ENCODE assay signal across 15 mouse cellular contexts in the genomic region with DNA sequence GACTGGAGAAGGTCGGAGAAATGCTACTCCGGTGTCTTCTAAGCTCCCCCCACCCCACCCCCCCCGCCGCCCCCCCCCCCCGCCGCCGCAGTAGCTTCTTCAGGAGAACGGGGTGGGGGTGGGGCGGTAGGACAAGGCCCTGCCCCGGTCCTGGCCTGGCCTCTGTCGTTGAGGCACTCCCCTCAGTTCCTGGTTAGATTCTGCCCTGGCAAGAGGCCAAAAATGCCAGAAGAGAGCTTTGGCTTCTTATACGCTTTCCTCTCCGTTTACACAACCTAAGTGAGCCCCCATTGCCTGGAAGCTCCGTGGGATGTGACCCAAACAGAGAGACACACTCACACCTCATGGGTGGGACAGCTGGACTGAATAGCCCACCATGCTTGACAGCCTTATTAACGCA.
DNase-seq lines count a peak whose midpoint lies in the region; ATAC-seq and TF ChIP-seq lines count a peak whose summit lies in the region.
"Had no signal": no experiment of that assay in that cellular context is flagged by ENCODE, and none has a peak within 500 bp of the region (broad histone marks: within the 10 kb centered on the region; RNA-seq: fewer than 3 reads in every experiment).

No protein-coding gene starts in this region.

- no peaks in the 10 kb centered on the region for H3K4me1 ChIP-seq in embryonic facial prominence, embryonic 11.5 days (ENCODE audit: control insufficient read depth, insufficient read depth, low read length)
- H3K4me1 ChIP-seq in embryonic facial prominence, embryonic 10.5 days = peaks cover 37% of the 10 kb centered on the region
- peaks cover 14% of the 10 kb centered on the region for H3K4me1 ChIP-seq in liver, embryonic 11.5 days (replicated peaks; ENCODE audit: control insufficient read depth, insufficient read depth, low read length)
- peaks cover 4% of the 10 kb centered on the region for H3K4me1 ChIP-seq in embryonic facial prominence, embryonic 14.5 days (ENCODE audit: control insufficient read depth, insufficient read depth, low read length)
- peaks cover 7% of the 10 kb centered on the region; the same call in 1 of the 2 replicates for H3K4me1 ChIP-seq in forebrain, embryonic 11.5 days (replicated peaks; ENCODE audit: control insufficient read depth, insufficient read depth, low read length)

- no peak for TF ChIP-seq CTCF in left cerebral cortex, adult 2 months (IDR thresholded peaks at IDR 0.05)

- H3K27ac ChIP-seq in embryonic facial prominence, embryonic 11.5 days (replicated peaks; ENCODE audit: low read depth, low read length) = no peak overlapping the region
- H3K27ac ChIP-seq in embryonic facial prominence, embryonic 10.5 days (replicated peaks) = no peak overlapping the region
- H3K27ac ChIP-seq in liver, embryonic 11.5 days (ENCODE audit: low read depth, low read length) = no peak overlapping the region
- H3K27ac ChIP-seq in embryonic facial prominence, embryonic 14.5 days (replicated peaks; ENCODE audit: low read depth, low read length) = no peak overlapping the region
- H3K27ac ChIP-seq in forebrain, embryonic 11.5 days (ENCODE audit: low read depth, low read length) = no peak overlapping the region
- H3K27ac ChIP-seq in left cerebral cortex, adult 2 months = no peak overlapping the region
- H3K27ac ChIP-seq: heart, embryonic 15.5 days; limb, embryonic 15.5 days had no signal

- peaks cover 8% of the 10 kb centered on the region for H3K27me3 ChIP-seq in embryonic facial prominence, embryonic 11.5 days (ENCODE audit: control insufficient read depth, insufficient read depth, low read length)
- peaks cover 85% of the 10 kb centered on the region for H3K27me3 ChIP-seq in embryonic facial prominence, embryonic 10.5 days (replicated peaks; ENCODE audit: low read depth, poor library complexity, severe bottlenecking)
- H3K27me3 ChIP-seq in liver, embryonic 11.5 days (replicated peaks; ENCODE audit: control insufficient read depth, insufficient read depth, low read length) = peaks cover 27% of the 10 kb centered on the region
- H3K27me3 ChIP-seq in embryonic facial prominence, embryonic 14.5 days (replicated peaks; ENCODE audit: control insufficient read depth, insufficient read depth, low read length) = peaks cover 8% of the 10 kb centered on the region
- H3K27me3 ChIP-seq in forebrain, embryonic 11.5 days (ENCODE audit: control insufficient read depth, insufficient read depth, low read length) = peaks cover 8% of the 10 kb centered on the region

- H3K36me3 ChIP-seq in embryonic facial prominence, embryonic 11.5 days (replicated peaks; ENCODE audit: control insufficient read depth, insufficient read depth, low read depth, low read length) = no peaks in the 10 kb centered on the region
- H3K36me3 ChIP-seq in embryonic facial prominence, embryonic 10.5 days (replicated peaks) = no peaks in the 10 kb centered on the region
- H3K36me3 ChIP-seq in liver, embryonic 11.5 days (ENCODE audit: control insufficient read depth, insufficient read depth, low read length) = no peaks in the 10 kb centered on the region
- H3K36me3 ChIP-seq in embryonic facial prominence, embryonic 14.5 days (ENCODE audit: control insufficient read depth, insufficient read depth, low read length) = no peaks in the 10 kb centered on the region
- no peaks in the 10 kb centered on the region for H3K36me3 ChIP-seq in forebrain, embryonic 11.5 days (ENCODE audit: control insufficient read depth, insufficient read depth, low read length)
- H3K36me3 ChIP-seq: heart, embryonic 15.5 days; limb, embryonic 15.5 days had no signal

- DNase-seq in embryonic facial prominence, embryonic 11.5 days (ENCODE audit: low spot score) = peak; percentile 21
- no peak for DNase-seq in embryonic facial prominence, embryonic 10.5 days (ENCODE audit: low spot score)
- peak; percentile 50 for DNase-seq in liver
- DNase-seq in liver, embryonic 11.5 days (ENCODE audit: low spot score) = no peak
- DNase-seq in embryonic facial prominence, embryonic 14.5 days (ENCODE audit: low spot score) = peak; percentile 63
- DNase-seq in lung, postnatal 4 days = peak; percentile 31 to 38
- DNase-seq in forebrain, embryonic 11.5 days (ENCODE audit: low spot score) = no peak
- no peak for DNase-seq in left cerebral cortex, adult 2 months (ENCODE audit: extremely low spot score in 1 of 2, low spot score in 2 of 2)
- DNase-seq: cerebellum, postnatal 36 days; right cerebral cortex, postnatal 25 days; thymus, postnatal 36 days had no signal

- no peak overlapping the region for H3K4me3 ChIP-seq in embryonic facial prominence, embryonic 11.5 days (ENCODE audit: low read depth, low read length)
- H3K4me3 ChIP-seq in embryonic facial prominence, embryonic 10.5 days = no peak overlapping the region
- no peak overlapping the region for H3K4me3 ChIP-seq in liver, embryonic 11.5 days (ENCODE audit: low read depth, low read length)
- H3K4me3 ChIP-seq in embryonic facial prominence, embryonic 14.5 days (ENCODE audit: low read depth, low read length) = no peak overlapping the region
- no peak overlapping the region for H3K4me3 ChIP-seq in forebrain, embryonic 11.5 days (ENCODE audit: low read depth, low read length)
- H3K4me3 ChIP-seq in left cerebral cortex, adult 2 months = no peak overlapping the region
- H3K4me3 ChIP-seq: heart, embryonic 15.5 days; limb, embryonic 15.5 days; myocyte had no signal

- ATAC-seq in embryonic facial prominence, embryonic 11.5 days (replicated peaks; ENCODE audit: insufficient number of reproducible peaks, low FRiP score, low TSS enrichment, low read depth) = no peak
- ATAC-seq in liver, embryonic 11.5 days (replicated peaks; ENCODE audit: low FRiP score) = no peak
- no peak; the same call in 1 of the 2 replicates for ATAC-seq in embryonic facial prominence, embryonic 14.5 days (ENCODE audit: low read depth)
- ATAC-seq in forebrain, embryonic 11.5 days (replicated peaks; ENCODE audit: low FRiP score) = no peak
- ATAC-seq: forebrain, embryonic 16.5 days had no signal

- no peak overlapping the region for H3K9ac ChIP-seq in embryonic facial prominence, embryonic 11.5 days (replicated peaks; ENCODE audit: low read length)
- no peak overlapping the region for H3K9ac ChIP-seq in liver, embryonic 11.5 days (ENCODE audit: low read depth, low read length)
- no peak overlapping the region for H3K9ac ChIP-seq in embryonic facial prominence, embryonic 14.5 days (ENCODE audit: low read depth, low read length)
- no peak overlapping the region for H3K9ac ChIP-seq in forebrain, embryonic 11.5 days (ENCODE audit: low read length)
- H3K9ac ChIP-seq: heart, embryonic 15.5 days; limb, embryonic 15.5 days had no signal

- no peaks in the 10 kb centered on the region for H3K9me3 ChIP-seq in embryonic facial prominence, embryonic 11.5 days (replicated peaks; ENCODE audit: control insufficient read depth, low read length)
- H3K9me3 ChIP-seq in embryonic facial prominence, embryonic 10.5 days = no peaks in the 10 kb centered on the region
- no peaks in the 10 kb centered on the region for H3K9me3 ChIP-seq in liver, embryonic 11.5 days (ENCODE audit: control insufficient read depth, low read length)
- H3K9me3 ChIP-seq in embryonic facial prominence, embryonic 14.5 days (ENCODE audit: control insufficient read depth, low read length) = no peaks in the 10 kb centered on the region
- H3K9me3 ChIP-seq in forebrain, embryonic 11.5 days (ENCODE audit: control insufficient read depth, low read length) = no peaks in the 10 kb centered on the region
- H3K9me3 ChIP-seq: heart, embryonic 15.5 days; limb, embryonic 15.5 days had no signal

- no peak overlapping the region for H3K4me2 ChIP-seq in embryonic facial prominence, embryonic 11.5 days (ENCODE audit: low read depth, low read length)
- no peak overlapping the region for H3K4me2 ChIP-seq in liver, embryonic 11.5 days
- no peak overlapping the region for H3K4me2 ChIP-seq in embryonic facial prominence, embryonic 14.5 days (ENCODE audit: low read depth, low read length)
- no peak overlapping the region for H3K4me2 ChIP-seq in forebrain, embryonic 11.5 days (ENCODE audit: low read depth, low read length, severe bottlenecking)
- H3K4me2 ChIP-seq: heart, embryonic 15.5 days; limb, embryonic 15.5 days had no signal

- intact Hi-C loops in left cerebral cortex, adult 2 months (cut with DNase I) = loop anchor here (5.0 to 10.0 kb wide), 3 partner anchors 131 to 408 kb away; no protein-coding TSS in a partner anchor

- 39% methylated on average over 6 of the region's 15 CpGs for WGBS in embryonic facial prominence, embryonic 11.5 days
- 13% methylated on average over 14 of the region's 15 CpGs for WGBS in embryonic facial prominence, embryonic 10.5 days
- WGBS in liver, embryonic 11.5 days = 22% methylated on average over 8 of the region's 15 CpGs
- WGBS in embryonic facial prominence, embryonic 14.5 days = 21% methylated on average over 5 of the region's 15 CpGs
- WGBS in forebrain, embryonic 11.5 days = 25% methylated on average over 6 of the region's 15 CpGs

Comparison
In these comparisons a context has a peak if more than half of its experiments do, and no peak if none do; other contexts are left out.
1. DNase-seq: peak in embryonic facial prominence, embryonic 11.5 days (single experiment), liver (single experiment), embryonic facial prominence, embryonic 14.5 days (single experiment) and lung, postnatal 4 days (2 of 2); none in embryonic facial prominence, embryonic 10.5 days (single experiment), liver, embryonic 11.5 days (single experiment), forebrain, embryonic 11.5 days (single experiment) and left cerebral cortex, adult 2 months (0 of 2).